Mouse (Mus musculus): ENCODE data around the gene Zfp629.
"Not testable (repeated sequence)": the region's sequence is repeated elsewhere in the genome, so short reads cannot be mapped to it uniquely, and the experiment has no call there.

Zfp629 gene

GRCm38 (mm10) chr7:127614891-127615843 is at the start of gene Zfp629:
Gene Zfp629 (minus strand): TSS chr7:127615797.
- DNase-seq, result peak; percentile 68

- DNase-seq, result no peak
Measured at GRCm38 (mm10) chr7:127662926-127663325, 47.3 kb upstream of the Zfp629 start.

- DNase-seq, result no peak
Measured at GRCm38 (mm10) chr7:127661833-127662232, 46.2 kb upstream of the Zfp629 start.

GRCm38 (mm10) chr7:127660882-127661281 is 45.3 kb upstream of the Zfp629 start:
- no peak for DNase-seq

GRCm38 (mm10) chr7:127656946-127657345 is 41.3 kb upstream of the Zfp629 start:
- peak; percentile 37 for DNase-seq

GRCm38 (mm10) chr7:127654318-127654717 is 38.7 kb upstream of the Zfp629 start:
- no peak for DNase-seq

GRCm38 (mm10) chr7:127652050-127652449 is 36.5 kb upstream of the Zfp629 start:
- DNase-seq, result no peak

- DNase-seq, result no peak
Measured at GRCm38 (mm10) chr7:127651624-127652023, 36.0 kb upstream of the Zfp629 start.

- no peak for DNase-seq
Measured at GRCm38 (mm10) chr7:127649206-127649605, 33.6 kb upstream of the Zfp629 start.

- no peak for DNase-seq
Measured at GRCm38 (mm10) chr7:127648516-127649201, 33.1 kb upstream of the Zfp629 start.

GRCm38 (mm10) chr7:127647576-127647975 is 32.0 kb upstream of the Zfp629 start:
- not testable (repeated sequence) for DNase-seq

GRCm38 (mm10) chr7:127646363-127646762 is 30.8 kb upstream of the Zfp629 start:
- DNase-seq, result no peak

- no peak for DNase-seq
Measured at GRCm38 (mm10) chr7:127642254-127642653, 26.7 kb upstream of the Zfp629 start.

- no peak for DNase-seq
Measured at GRCm38 (mm10) chr7:127641260-127641659, 25.7 kb upstream of the Zfp629 start.

- peak; percentile 71 for DNase-seq
Measured at GRCm38 (mm10) chr7:127636963-127637362, 21.4 kb upstream of the Zfp629 start.

- DNase-seq, result no peak
Measured at GRCm38 (mm10) chr7:127631416-127631815, 15.8 kb upstream of the Zfp629 start.

- no peak for DNase-seq
Measured at GRCm38 (mm10) chr7:127628646-127629045, 13.0 kb upstream of the Zfp629 start.

- DNase-seq, result no peak
Measured at GRCm38 (mm10) chr7:127626471-127626870, 10.9 kb upstream of the Zfp629 start.

- no peak for DNase-seq
Measured at GRCm38 (mm10) chr7:127626039-127626438, 10.4 kb upstream of the Zfp629 start.

GRCm38 (mm10) chr7:127618402-127618801 is 2.8 kb upstream of the Zfp629 start:
- not testable (repeated sequence) for DNase-seq

GRCm38 (mm10) chr7:127617962-127618361 is 2.4 kb upstream of the Zfp629 start:
- no peak for DNase-seq

GRCm38 (mm10) chr7:127616881-127617280 is 1.3 kb upstream of the Zfp629 start:
- DNase-seq, result no peak

GRCm38 (mm10) chr7:127616336-127616735 is 739 bp upstream of the Zfp629 start:
- DNase-seq, result no peak

- no peak for DNase-seq
Measured at GRCm38 (mm10) chr7:127614511-127614890, 1.1 kb downstream of the Zfp629 start.

Data from cerebellum, adult 11 months (tissue).